In the genomic region with DNA sequence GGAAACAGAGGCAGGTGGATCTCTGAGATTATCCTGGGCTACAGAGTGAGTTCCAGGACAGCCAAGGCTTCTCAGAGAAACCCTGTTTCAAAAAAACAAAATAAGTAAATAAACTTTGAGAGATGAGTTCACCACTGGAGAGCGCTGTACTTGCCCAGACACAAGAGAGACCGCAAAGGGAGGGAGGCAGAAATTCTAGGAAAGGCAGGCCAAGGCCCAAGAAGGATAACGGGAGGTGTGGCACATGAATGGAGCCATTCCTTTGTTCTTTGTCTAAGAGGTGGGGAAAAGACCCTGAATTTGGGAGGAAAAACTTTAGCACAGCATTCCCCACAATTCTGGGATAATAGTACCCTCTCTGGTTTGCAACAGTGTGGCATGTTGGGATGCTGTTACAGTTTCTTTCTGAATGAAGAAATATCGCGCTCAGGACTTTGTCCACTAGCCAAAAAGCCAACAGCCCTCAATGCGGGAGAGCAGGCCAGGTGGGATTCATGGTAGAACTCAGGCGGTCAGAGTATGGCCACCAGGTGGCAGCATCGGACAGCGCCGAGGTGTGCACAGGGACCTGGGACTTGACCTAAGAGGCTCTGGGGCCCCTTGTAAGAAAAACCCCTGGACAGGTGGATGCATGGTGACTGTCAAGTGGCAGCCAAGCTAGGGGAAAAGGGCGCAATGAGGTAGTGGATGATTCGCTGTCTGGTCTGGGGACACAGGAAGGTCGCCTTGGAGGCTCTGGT, we compare ENCODE assay signal across 10 mouse cellular contexts. TPM values are rescaled to one million over a fixed set of nuclear protein-coding genes. Genes with fewer than 3 reads are reported as not detected.
DNase-seq lines count a peak whose midpoint lies in the region; ATAC-seq lines count a peak whose summit lies in the region.
"Had no signal": no experiment of that assay in that cellular context is flagged by ENCODE, and none has a peak within 500 bp of the region (broad histone marks: within the 10 kb centered on the region; RNA-seq: fewer than 3 reads in every experiment).

No protein-coding gene starts in this region.

- H3K36me3 ChIP-seq in hindbrain, embryonic 11.5 days (ENCODE audit: control insufficient read depth, insufficient read depth, low read length): no peaks in the 10 kb centered on the region
- no peaks in the 10 kb centered on the region for H3K36me3 ChIP-seq in hindbrain, embryonic 13.5 days
- no peaks in the 10 kb centered on the region for H3K36me3 ChIP-seq in limb, embryonic 10.5 days
- H3K36me3 ChIP-seq: neural tube, embryonic 13.5 days had no signal

- 29% methylated on average over 13 of the region's 13 CpGs for WGBS in hindbrain, embryonic 11.5 days
- WGBS in hindbrain, embryonic 13.5 days: 28% methylated on average over 13 of the region's 13 CpGs
- 30% methylated on average over 13 of the region's 13 CpGs for WGBS in limb, embryonic 10.5 days

- peak; percentile 83 for DNase-seq in hindbrain, embryonic 11.5 days (ENCODE audit: low spot score)
- DNase-seq in adrenal gland, adult 2 months: peak; percentile 40
- peak; percentile 74 for DNase-seq in embryo, embryonic 11 days
- DNase-seq in hindlimb bud, embryonic 11.5 days (ENCODE audit: extremely low spot score, low read depth, low spot score): peak; percentile 39
- DNase-seq in limb, embryonic 10.5 days (ENCODE audit: low spot score): peak; percentile 90
- peak; percentile 67 for DNase-seq in ovary, postnatal 14 days (ENCODE audit: low spot score)
- peak; percentile 16 to 76 for DNase-seq in thymus, postnatal 10 days (ENCODE audit: low spot score in 2 of 2)

- no peaks in the 10 kb centered on the region for H3K9me3 ChIP-seq in hindbrain, embryonic 11.5 days (ENCODE audit: control insufficient read depth, low read length)
- no peaks in the 10 kb centered on the region for H3K9me3 ChIP-seq in hindbrain, embryonic 13.5 days
- H3K9me3 ChIP-seq in limb, embryonic 10.5 days (replicated peaks): no peaks in the 10 kb centered on the region
- H3K9me3 ChIP-seq: neural tube, embryonic 13.5 days had no signal

- no peak overlapping the region for H3K4me3 ChIP-seq in hindbrain, embryonic 11.5 days (ENCODE audit: low read depth, low read length)
- H3K4me3 ChIP-seq in hindbrain, embryonic 13.5 days: no peak overlapping the region
- H3K4me3 ChIP-seq in limb, embryonic 10.5 days: no peak overlapping the region
- H3K4me3 ChIP-seq: erythroblast, embryonic 14.5 days; neural tube, embryonic 13.5 days had no signal

- ATAC-seq in hindbrain, embryonic 11.5 days (ENCODE audit: low FRiP score): no peak
- no peak for ATAC-seq in hindbrain, embryonic 13.5 days (ENCODE audit: low FRiP score)

- no peak overlapping the region for H3K9ac ChIP-seq in hindbrain, embryonic 11.5 days (ENCODE audit: low read depth, low read length)
- H3K9ac ChIP-seq in hindbrain, embryonic 13.5 days: no peak overlapping the region
- H3K9ac ChIP-seq: neural tube, embryonic 13.5 days had no signal

- no peak overlapping the region for H3K4me2 ChIP-seq in hindbrain, embryonic 11.5 days (replicated peaks; ENCODE audit: low read depth, low read length)
- no peak overlapping the region for H3K4me2 ChIP-seq in hindbrain, embryonic 13.5 days
- H3K4me2 ChIP-seq: neural tube, embryonic 13.5 days had no signal

- no peaks in the 10 kb centered on the region for H3K4me1 ChIP-seq in hindbrain, embryonic 11.5 days (replicated peaks; ENCODE audit: control insufficient read depth, insufficient read depth, low read length)
- no peaks in the 10 kb centered on the region for H3K4me1 ChIP-seq in hindbrain, embryonic 13.5 days (replicated peaks)
- H3K4me1 ChIP-seq in limb, embryonic 10.5 days: no peaks in the 10 kb centered on the region
- H3K4me1 ChIP-seq: neural tube, embryonic 13.5 days had no signal

- no peak overlapping the region for H3K27ac ChIP-seq in hindbrain, embryonic 11.5 days (ENCODE audit: low read depth, low read length)
- no peak overlapping the region for H3K27ac ChIP-seq in hindbrain, embryonic 13.5 days
- H3K27ac ChIP-seq in limb, embryonic 10.5 days: no peak overlapping the region
- H3K27ac ChIP-seq: neural tube, embryonic 13.5 days had no signal

- H3K27me3 ChIP-seq in hindbrain, embryonic 11.5 days (ENCODE audit: control insufficient read depth, insufficient read depth, low read length): no peaks in the 10 kb centered on the region
- 0 out of 2 replicates have a peak, but pooled peaks cover 4% of the 10 kb centered on the region for H3K27me3 ChIP-seq in hindbrain, embryonic 13.5 days
- H3K27me3 ChIP-seq in limb, embryonic 10.5 days (ENCODE audit: low read depth, poor library complexity, severe bottlenecking): no peaks in the 10 kb centered on the region
- H3K27me3 ChIP-seq: neural tube, embryonic 13.5 days had no signal

RNA-seq across cellular contexts. Expression of a gene that starts 49.9 kb away (rescaled TPM):
- not detected in 2 replicates for polyA plus RNA-seq in hindbrain, embryonic 11.5 days (2014; fragmentation: Nextera tagmentation; extraction: Ambion mirVana)
- polyA plus RNA-seq in hindbrain, embryonic 13.5 days (2015; fragmentation: Nextera tagmentation; extraction: Ambion mirVana): not detected in 2 replicates
- total RNA-seq in adrenal gland, adult 2 months (2021): not detected
- polyA plus RNA-seq in adrenal gland, adult 2 months (2012; rRNA removed): not detected in 2 replicates
- polyA plus RNA-seq in limb, embryonic 10.5 days (2016; fragmentation: Nextera tagmentation; extraction: Ambion mirVana): not detected in 2 replicates
- polyA plus RNA-seq: erythroblast, embryonic 14.5 days; neural tube, embryonic 13.5 days had no signal

Comparison
In these comparisons a context has a peak if more than half of its experiments do, and no peak if none do; other contexts are left out.
1. DNase-seq: peak in every context shown above with its lines; median percentile 90 in limb, embryonic 10.5 days; 83 in hindbrain, embryonic 11.5 days; 74 in embryo, embryonic 11 days; 67 in ovary, postnatal 14 days; 46 in thymus, postnatal 10 days; 40 in adrenal gland, adult 2 months; 39 in hindlimb bud, embryonic 11.5 days.